In genomic region chr12:102242076-102242722, GRCm38 (mm10) we compare ENCODE assay signal across 9 mouse cellular contexts. TPM values are rescaled to one million over a fixed set of nuclear protein-coding genes. Genes with fewer than 3 reads are reported as not detected.
DNase-seq lines count a peak whose midpoint lies in the region; ATAC-seq and TF ChIP-seq lines count a peak whose summit lies in the region.
"Had no signal": no experiment of that assay in that cellular context is flagged by ENCODE, and none has a peak within 500 bp of the region (broad histone marks: within the 10 kb centered on the region; RNA-seq: fewer than 3 reads in every experiment).

No protein-coding gene starts in this region.

- H3K36me3 ChIP-seq in hindbrain, embryonic 10.5 days, result no peaks in the 10 kb centered on the region
- no peaks in the 10 kb centered on the region for H3K36me3 ChIP-seq in hindbrain, embryonic 12.5 days
- H3K36me3 ChIP-seq in forebrain, postnatal 0 days (ENCODE audit: insufficient read depth), result no peaks in the 10 kb centered on the region
- no peaks in the 10 kb centered on the region for H3K36me3 ChIP-seq in liver, postnatal 0 days (replicated peaks; ENCODE audit: insufficient read depth, low read length)

- H3K4me1 ChIP-seq in hindbrain, embryonic 10.5 days (replicated peaks), result peaks cover 36% of the 10 kb centered on the region
- peaks cover 6% of the 10 kb centered on the region; the same call in 1 of the 2 replicates for H3K4me1 ChIP-seq in hindbrain, embryonic 12.5 days
- no peaks in the 10 kb centered on the region for H3K4me1 ChIP-seq in forebrain, postnatal 0 days (ENCODE audit: insufficient read depth)
- H3K4me1 ChIP-seq in liver, postnatal 0 days (ENCODE audit: insufficient read depth), result no peaks in the 10 kb centered on the region

- TF ChIP-seq CTCF in Patski (IDR thresholded peaks at IDR 0.05), result no peak
- TF ChIP-seq CTCF in forebrain, postnatal 0 days (IDR thresholded peaks at IDR 0.05; ENCODE audit: low read depth), result no peak
- no peak for TF ChIP-seq CTCF in liver, postnatal 0 days (IDR thresholded peaks at IDR 0.05; ENCODE audit: low read depth)

- 60% methylated on average over 6 of the region's 6 CpGs for WGBS in hindbrain, embryonic 10.5 days
- 59% methylated on average over 6 of the region's 6 CpGs for WGBS in hindbrain, embryonic 12.5 days
- WGBS in forebrain, postnatal 0 days, result 48% methylated on average over 6 of the region's 6 CpGs
- WGBS in liver, postnatal 0 days (ENCODE audit: insufficient replicate concordance), result 60% methylated on average over 6 of the region's 6 CpGs

- H3K27ac ChIP-seq in hindbrain, embryonic 10.5 days, result peak overlapping the region; percentile 75
- no peak overlapping the region for H3K27ac ChIP-seq in hindbrain, embryonic 12.5 days
- no peak overlapping the region for H3K27ac ChIP-seq in forebrain, postnatal 0 days (ENCODE audit: low read depth, low read length)
- H3K27ac ChIP-seq in liver, postnatal 0 days (ENCODE audit: low read depth), result no peak overlapping the region
- H3K27ac ChIP-seq: liver, embryonic 14.5 days had no signal

- no peak for TF ChIP-seq EP300 in liver, postnatal 0 days (IDR thresholded peaks at IDR 0.05; ENCODE audit: low read depth)

- ATAC-seq in hindbrain, embryonic 12.5 days (ENCODE audit: low FRiP score), result no peak
- peak; percentile 68 for ATAC-seq in Patski
- ATAC-seq in forebrain, postnatal 0 days, result peak; percentile 81
- peak; percentile 40; the same call in 1 of the 2 replicates for ATAC-seq in liver, postnatal 0 days
- no peak for ATAC-seq in monocyte, adult 5-6 weeks (replicated peaks; ENCODE audit: insufficient number of reproducible peaks, low FRiP score, low TSS enrichment, poor library complexity, severe bottlenecking)

- in situ Hi-C loops in Patski (cut with MboI; ENCODE audit: low pct_unique_long_range_greater_than_20kb), result no loop called here

- DNase-seq in hindbrain, embryonic 10.5 days (ENCODE audit: low spot score), result peak; percentile 17
- DNase-seq in Patski (ENCODE audit: low read depth, low spot score), result no peak
- DNase-seq in forebrain, postnatal 0 days, result no peak
- DNase-seq in liver, postnatal 0 days, result no peak
- no peak for DNase-seq in ovary, postnatal 36 days (ENCODE audit: low spot score)
- no peak for DNase-seq in spleen, postnatal 4 days (ENCODE audit: low spot score in 2 of 2)

- no peaks in the 10 kb centered on the region for H3K27me3 ChIP-seq in hindbrain, embryonic 10.5 days (ENCODE audit: insufficient read depth, poor library complexity, severe bottlenecking)
- no peaks in the 10 kb centered on the region for H3K27me3 ChIP-seq in hindbrain, embryonic 12.5 days
- H3K27me3 ChIP-seq in Patski, result no peaks in the 10 kb centered on the region
- no peaks in the 10 kb centered on the region for H3K27me3 ChIP-seq in forebrain, postnatal 0 days (ENCODE audit: insufficient read depth, low read length)
- H3K27me3 ChIP-seq in liver, postnatal 0 days (ENCODE audit: insufficient read depth, low read length), result no peaks in the 10 kb centered on the region

- no peak overlapping the region for H3K4me3 ChIP-seq in hindbrain, embryonic 10.5 days
- no peak overlapping the region for H3K4me3 ChIP-seq in hindbrain, embryonic 12.5 days
- no peak overlapping the region for H3K4me3 ChIP-seq in forebrain, postnatal 0 days (ENCODE audit: low read depth, low read length)
- no peak overlapping the region for H3K4me3 ChIP-seq in liver, postnatal 0 days (ENCODE audit: low read depth, low read length)

- POLR2A ChIA-PET in Patski (lab: Charles Lee), result interaction anchor here (1.1 kb wide), 1 partner anchor 10 kb away, joined by 3 read pairs; no protein-coding TSS in a partner anchor

- CTCF ChIA-PET in Patski (lab: Charles Lee), result interaction anchor here (1.3 kb wide), 1 partner anchor 14 kb away, joined by 4 read pairs; no protein-coding TSS in a partner anchor

- no peak overlapping the region for H3K4me2 ChIP-seq in hindbrain, embryonic 12.5 days (replicated peaks)
- no peak overlapping the region for H3K4me2 ChIP-seq in forebrain, postnatal 0 days (ENCODE audit: low read depth)
- no peak overlapping the region for H3K4me2 ChIP-seq in liver, postnatal 0 days (ENCODE audit: low read depth, low read length)

- H3K9ac ChIP-seq in hindbrain, embryonic 12.5 days, result no peak overlapping the region
- no peak overlapping the region for H3K9ac ChIP-seq in forebrain, postnatal 0 days
- H3K9ac ChIP-seq in liver, postnatal 0 days (replicated peaks), result no peak overlapping the region
- H3K9ac ChIP-seq: liver, embryonic 14.5 days had no signal

- no peaks in the 10 kb centered on the region for H3K9me3 ChIP-seq in hindbrain, embryonic 10.5 days
- no peaks in the 10 kb centered on the region for H3K9me3 ChIP-seq in hindbrain, embryonic 12.5 days (replicated peaks)
- no peaks in the 10 kb centered on the region for H3K9me3 ChIP-seq in forebrain, postnatal 0 days (ENCODE audit: low read length)
- H3K9me3 ChIP-seq in liver, postnatal 0 days (ENCODE audit: low read length), result no peaks in the 10 kb centered on the region

RNA-seq across cellular contexts. Expression of gene Rin3, which starts 40.6 kb away (rescaled TPM):
- 5.1 TPM in 2 replicates for polyA plus RNA-seq in hindbrain, embryonic 10.5 days (2016; fragmentation: Nextera tagmentation; extraction: Ambion mirVana)
- 6.8 TPM in 2 replicates for polyA plus RNA-seq in hindbrain, embryonic 12.5 days (2016; fragmentation: Nextera tagmentation; extraction: Ambion mirVana)
- 31.6 TPM for polyA plus RNA-seq in Patski (2021)
- total RNA-seq in forebrain, postnatal 0 days (2014; rRNA removed), result 1.3 and 3.3 TPM in 2 replicates
- 1.5 and 1.9 TPM in 2 replicates for polyA plus RNA-seq in forebrain, postnatal 0 days (2015; fragmentation: Nextera tagmentation; extraction: Ambion mirVana)
- 8.3 and 10.0 TPM in 2 replicates for polyA plus RNA-seq in liver, postnatal 0 days (2015; fragmentation: Nextera tagmentation; extraction: Ambion mirVana)
- total RNA-seq in monocyte, adult 5-6 weeks (2017), result 60.2 to 126 TPM (median 89.9 TPM) in 3 replicates

Comparison
In these comparisons a context has a peak if more than half of its experiments do, and no peak if none do; other contexts are left out.
1. ATAC-seq: peak in Patski (single experiment), forebrain, postnatal 0 days (single experiment) and liver, postnatal 0 days (single experiment); none in hindbrain, embryonic 12.5 days (single experiment) and monocyte, adult 5-6 weeks (single experiment).